Mouse (Mus musculus): ENCODE results near the gene Dhx29. TPM values are rescaled to one million over a fixed set of nuclear protein-coding genes. Genes with fewer than 3 reads are reported as not detected.

Dhx29 gene
- total RNA-seq, 2 experiments from 2014 or later: 16.8 to 18.8 TPM

Other genes with a start within 250 kb of the Dhx29 start
- 100 to 1,000 TPM; 193 to 238 TPM for gene Plpp1, start 126.7 kb upstream of the Dhx29 start, total RNA-seq (2021)
- gene Mtrex, start 56 bp upstream of the Dhx29 start, total RNA-seq (2021): 10 to 100 TPM; 36.4 to 46.1 TPM
- under 1 TPM; 0.42 to 0.89 TPM for gene Ccno, start 60.3 kb downstream of the Dhx29 start, total RNA-seq (2021)
- not detected for gene Mcidas, start 66.4 kb downstream of the Dhx29 start, total RNA-seq (2021)
- gene Cdc20b, start 107.7 kb downstream of the Dhx29 start, total RNA-seq (2021): not detected
- 10 to 100 TPM; 80.7 to 85.7 TPM for gene Gpx8, start 119.0 kb downstream of the Dhx29 start, total RNA-seq (2021)
- 1 to 10 TPM; 1.1 to 1.4 TPM for gene Gzma, start 173.5 kb downstream of the Dhx29 start, total RNA-seq (2021)